Mouse (Mus musculus): Measurements from ENCODE around the gene Mtor.
A peak's percentile ranks its signal among the peaks of the same experiment; 100 is the strongest.

Mtor gene

DNA sequence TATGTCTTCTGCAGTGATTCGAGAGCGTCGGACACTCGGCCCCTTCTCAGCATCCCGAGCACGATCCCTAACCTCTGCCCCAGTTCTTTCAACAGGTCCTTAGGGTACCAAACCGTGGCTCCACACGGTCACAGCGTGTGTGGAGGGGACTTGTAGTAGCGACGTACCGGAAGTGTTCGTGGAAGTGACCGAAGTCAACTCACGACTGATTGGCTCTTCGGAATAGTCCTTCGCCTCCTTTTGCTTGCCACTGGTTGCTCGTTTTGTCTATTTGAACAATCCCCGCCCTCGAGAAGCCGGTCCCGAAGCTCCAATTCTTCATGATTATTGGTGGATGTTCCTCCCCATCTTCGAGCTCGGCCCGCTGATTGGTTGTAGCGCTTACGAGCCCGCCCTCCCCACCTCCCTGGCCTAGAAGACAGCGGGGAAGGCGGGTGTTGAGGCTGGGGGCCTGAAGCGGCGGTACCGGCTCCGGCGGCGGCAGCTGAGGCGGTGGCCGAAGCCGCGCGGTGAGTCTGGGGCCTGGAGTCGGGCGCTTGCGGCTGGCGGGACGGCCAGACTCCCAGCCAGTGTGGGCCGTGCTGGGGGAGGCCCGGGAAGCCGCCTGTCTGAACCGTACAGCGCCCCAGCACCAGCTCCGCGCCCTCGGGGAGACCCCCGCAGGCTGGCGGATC, at the start of gene Mtor:
Mtor (plus strand) TSS at position 433 of the 674 bp plus-strand sequence.
- peak; percentile 97 to 98 for DNase-seq

DNA sequence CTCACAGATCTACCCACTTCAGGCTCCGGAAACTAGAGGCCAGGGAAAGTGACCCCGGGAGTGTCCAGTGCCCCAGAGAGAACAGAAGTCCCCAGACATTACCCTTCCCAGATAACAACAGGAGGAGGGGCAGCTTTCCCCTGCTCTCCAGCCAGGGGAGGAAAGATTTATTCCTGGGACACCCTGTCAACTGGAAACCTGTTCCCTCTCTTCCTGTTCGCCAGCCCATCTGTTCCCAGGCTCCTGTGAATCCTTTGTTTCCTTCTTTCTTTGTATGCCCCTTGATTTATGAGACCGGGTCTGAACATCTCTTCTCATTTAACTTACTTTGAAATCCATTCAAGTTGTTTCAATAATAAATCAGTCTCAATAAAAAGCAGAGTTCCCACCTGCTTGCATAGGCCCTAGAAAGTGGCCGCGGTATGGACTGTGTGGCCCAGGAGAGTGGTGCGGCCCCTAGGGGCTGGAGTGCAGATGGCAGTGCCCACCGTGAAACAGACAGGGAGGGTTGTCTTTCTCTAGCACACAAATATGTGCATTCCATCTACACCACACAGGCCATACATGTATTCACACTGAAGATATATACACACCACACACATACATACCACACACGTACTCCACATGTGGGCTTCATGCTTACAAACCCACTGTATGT, 48.8 kb upstream of the Mtor start:
- DNase-seq = no peak

DNA sequence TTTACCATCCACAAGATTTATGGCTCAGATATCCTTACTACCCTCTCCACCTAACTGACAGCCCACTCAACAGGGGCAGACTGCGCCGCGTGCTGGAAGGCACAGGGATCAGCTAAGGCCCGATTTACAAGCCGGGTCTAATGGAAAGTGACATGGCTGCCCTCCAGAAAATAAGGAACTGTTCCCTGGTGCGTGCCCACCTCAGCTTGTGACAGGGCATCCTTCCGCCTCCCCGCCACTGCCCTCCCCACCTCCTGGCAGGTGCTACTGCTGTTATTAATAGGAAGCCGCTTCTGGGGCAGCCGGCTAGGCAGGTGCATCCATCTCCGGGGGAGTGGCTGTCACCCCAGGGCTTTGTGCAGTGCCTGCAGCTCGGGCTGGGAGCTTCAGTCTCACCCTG, 45.0 kb upstream of the Mtor start:
- DNase-seq = no peak

DNA sequence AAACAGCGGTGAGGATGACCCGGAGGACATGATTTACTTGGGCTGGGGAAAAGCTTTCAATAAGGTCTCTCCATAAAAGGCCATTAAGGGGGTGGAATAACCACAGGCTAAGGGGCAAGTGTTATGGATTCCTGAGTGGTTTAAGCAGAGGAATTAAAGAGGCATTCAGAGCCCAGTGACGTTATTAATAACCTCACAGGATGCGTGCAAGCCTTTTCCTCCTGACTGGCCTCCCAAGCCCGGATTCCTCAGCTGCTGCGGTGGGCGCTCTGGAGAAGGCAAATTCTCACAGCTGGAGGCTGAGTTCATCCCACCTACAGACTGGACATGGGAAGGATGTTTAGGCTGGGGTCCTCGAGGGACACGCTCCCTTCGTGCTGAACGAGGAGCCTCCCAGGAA, 43.7 kb upstream of the Mtor start:
- DNase-seq = no peak

DNA sequence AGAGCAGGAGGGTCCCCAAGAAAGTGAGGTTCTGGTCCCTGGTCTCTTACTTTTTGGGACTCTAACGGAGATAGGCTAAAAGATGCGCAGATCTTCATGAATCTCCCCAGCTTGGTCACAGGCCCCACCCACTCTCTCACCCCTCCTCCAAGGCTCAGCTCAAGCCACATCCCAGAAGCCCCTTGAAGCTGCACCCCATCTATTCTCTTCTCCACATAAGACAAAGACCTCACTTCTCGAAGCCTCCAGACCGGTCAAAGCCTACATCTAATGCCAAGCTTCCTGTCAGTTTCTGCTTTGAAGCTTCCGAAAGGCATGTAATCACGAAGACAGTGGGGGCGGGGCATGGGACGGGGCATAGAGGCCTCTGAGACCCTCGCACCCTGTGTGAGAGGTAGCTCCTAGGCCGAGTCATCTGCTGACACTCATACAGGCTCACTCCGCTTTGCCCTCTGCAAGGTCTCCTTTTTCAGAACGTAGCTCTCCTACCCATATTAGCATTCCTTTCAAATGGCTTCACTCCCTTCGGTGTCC, 43.1 kb upstream of the Mtor start:
- no peak for DNase-seq

DNA sequence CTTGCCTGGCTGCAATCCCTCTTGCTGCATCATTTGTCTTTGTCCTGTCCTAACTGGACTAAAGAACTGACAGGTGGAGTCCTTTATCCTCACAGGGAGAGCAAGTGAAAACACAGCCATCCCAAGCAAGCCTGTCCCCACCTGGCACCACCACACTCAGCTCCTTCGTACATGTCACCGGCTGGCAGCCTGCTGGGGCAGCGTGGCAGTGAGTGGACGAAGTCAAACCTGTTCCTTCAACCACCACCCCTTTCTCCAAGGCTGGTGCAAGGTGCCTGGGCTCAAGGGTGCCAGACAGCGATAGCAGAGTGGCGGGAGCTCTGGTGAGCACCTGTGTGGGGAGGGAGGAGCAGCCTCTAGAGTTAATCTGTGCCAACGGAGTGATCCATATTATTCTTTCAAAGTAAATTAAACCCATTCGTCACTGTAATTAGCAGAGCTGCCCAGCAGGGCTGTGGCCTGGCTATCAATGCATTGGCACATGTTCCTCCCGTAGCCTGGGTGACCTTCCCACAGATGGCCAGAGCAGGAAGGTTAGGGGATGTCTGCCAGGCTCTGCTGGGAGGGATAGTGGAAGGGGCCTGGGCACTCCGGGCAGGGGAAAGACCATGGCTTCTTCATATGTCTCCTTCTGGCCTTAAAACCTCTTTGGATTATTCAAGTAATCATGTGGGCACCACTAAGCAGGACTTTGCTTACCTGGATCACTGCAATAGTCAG, 40.0 kb upstream of the Mtor start:
- DNase-seq = no peak

DNA sequence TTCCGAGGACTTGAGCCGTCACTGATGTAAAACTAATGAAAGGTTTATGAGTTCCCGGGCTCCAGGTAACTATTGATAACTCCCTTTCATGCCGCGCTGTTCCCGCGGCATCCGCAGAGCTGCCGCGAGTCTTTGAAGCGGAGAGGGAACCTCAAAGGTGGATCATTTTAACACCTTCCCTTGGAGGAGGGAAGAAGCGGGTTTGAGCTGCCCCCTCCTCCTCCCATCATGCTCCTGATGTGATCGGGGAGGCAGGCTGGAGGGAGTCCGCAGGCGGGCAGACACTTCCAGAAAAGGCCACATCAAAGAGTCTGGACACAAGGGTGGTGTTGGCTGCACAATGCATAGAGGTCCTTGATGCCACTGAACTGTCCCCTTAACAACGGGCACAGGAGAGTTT, 32.8 kb upstream of the Mtor start:
- DNase-seq = no peak

DNA sequence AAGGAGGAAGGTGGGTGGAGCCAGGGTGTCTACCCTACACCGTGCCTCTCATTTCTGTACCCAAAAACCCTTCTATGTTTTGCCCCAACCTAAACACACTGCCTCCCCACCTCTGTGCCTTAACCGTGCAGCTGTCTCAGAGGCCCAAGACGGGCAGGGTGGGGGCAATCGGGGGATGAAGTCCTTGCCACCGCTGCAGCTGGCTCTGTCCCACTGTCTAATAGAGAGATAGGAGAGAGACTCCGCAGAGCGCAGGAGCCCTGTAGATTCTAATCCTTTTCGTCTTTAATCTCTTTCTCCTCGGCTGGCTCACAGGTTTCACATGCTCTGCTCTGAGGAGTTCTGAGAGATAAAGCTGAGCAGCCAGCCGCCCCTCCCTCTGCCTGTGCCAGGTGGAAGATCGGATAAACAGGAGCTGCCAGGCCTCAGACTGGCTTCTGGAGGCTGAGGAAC, 31.3 kb upstream of the Mtor start:
- no peak for DNase-seq

DNA sequence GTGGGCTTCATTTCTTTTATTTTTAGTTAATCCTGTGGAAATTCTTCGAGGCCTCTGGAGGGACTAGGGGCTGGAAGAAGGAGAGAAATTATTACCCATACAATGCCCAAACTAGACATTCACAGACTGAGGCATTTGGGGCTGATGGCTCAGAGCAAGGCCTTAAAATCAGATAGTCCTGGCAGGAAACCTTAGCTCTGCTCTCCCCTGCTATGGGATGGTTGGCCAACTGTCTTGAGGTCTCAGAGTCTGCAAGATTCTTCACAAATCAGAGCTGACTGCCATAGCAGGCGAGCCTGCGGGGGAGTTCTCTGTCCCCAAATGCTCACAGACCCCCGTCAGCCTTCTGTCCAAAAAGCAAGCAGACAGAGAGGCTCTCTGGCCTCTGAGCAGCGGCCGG, 30.9 kb upstream of the Mtor start:
- DNase-seq = no peak

DNA sequence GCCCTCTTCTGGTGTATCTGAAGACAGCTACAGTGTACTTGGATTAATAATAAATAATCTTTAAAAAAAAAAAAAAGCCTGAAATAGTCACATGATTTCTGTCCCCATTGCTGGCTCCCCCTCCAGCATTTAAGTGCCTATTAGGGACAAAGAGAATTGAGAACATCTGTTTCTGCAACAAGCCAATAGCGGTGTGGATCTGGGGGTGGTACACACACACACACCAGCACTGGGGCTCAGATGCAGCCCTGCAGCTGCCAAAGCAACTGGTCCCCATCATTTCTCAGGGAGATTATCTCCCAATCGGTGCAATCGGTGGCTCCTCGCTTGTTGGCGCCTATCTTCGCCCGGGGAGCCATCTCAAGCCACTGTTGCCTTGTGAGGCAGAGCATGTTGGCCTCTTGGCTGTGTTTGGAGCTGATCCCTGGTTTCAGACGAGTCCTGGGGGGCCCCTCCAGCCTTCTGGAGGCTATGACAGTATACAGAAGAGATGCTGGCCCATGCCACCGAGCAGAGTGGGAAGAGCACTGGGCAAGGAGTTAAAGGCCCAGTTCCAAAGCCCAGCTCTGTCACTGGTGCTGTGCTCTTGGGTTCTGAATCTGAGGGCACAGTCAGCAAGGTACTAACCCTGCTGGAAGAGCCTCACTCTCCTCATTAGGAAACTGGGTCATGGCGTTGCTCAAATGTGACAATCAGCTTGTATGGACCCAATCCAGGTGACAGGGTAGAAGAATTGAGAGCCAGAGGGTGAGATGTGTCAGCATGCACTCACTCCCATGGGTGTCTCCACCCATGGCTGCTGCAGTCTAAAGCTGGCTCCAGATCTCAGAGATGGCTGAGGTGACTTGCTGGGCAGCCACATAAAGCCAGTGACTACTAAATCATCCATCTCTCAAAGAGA, 21.2 kb upstream of the Mtor start:
- no peak for DNase-seq

DNA sequence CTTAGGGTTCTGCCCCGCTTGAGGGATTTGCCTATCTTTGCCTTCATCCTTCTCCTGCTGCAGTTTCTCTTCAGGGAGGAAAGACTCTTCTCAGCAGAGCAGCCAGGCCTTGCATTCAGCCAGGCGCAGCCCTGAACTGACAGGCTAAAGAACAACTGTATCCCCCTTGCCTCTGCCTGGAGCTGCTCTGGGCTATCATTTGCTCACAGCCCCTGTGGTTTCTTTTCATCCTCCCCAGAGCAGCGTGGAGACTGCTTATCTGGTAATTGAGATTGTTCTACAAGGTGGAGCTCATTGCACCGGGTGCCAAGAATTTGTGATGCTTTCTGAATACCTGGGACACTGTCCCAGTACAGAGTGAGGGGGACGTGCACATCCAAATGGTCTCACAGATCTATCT, 19.9 kb upstream of the Mtor start:
- no peak for DNase-seq

DNA sequence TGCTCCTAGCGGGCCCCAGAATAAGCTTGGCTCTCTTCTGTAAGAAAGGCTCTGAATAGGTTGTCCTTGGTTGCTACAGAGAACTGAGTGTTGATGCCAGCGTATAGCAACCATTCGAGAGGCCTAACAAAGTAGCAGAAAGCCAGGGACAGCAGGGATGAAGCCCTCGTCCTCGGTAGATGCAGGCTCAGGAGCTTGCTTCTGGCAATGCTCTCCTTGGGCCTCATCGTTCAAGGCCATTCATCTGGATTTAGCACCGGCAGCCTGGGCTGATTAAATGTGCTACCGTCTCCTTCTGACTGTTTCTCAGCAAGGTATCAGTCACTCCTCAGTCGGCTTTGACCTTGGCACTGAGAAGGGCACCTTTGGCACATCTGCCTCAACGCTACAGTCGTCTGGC, 19.3 kb upstream of the Mtor start:
- DNase-seq = no peak

DNA sequence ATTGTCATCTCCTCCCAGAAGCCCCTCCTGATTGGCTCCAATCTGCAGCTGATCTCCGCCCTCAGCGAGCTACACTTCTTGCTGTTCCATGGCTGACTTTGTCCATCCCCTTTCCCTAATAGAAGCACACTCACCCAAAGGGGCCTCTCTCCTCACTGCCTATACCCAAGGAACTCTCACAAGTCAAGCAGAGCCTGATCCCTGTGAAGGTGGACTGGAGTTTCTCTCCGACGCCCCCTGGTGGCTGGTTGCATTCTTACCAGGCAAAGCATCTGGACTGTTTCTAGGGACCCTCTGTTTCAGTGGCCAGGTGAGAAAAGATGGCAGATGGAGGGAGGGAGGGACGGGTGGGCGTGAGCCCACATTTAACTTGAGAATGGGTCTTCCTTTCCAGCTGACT, 18.7 kb upstream of the Mtor start:
- DNase-seq = peak; percentile 26 to 40

DNA sequence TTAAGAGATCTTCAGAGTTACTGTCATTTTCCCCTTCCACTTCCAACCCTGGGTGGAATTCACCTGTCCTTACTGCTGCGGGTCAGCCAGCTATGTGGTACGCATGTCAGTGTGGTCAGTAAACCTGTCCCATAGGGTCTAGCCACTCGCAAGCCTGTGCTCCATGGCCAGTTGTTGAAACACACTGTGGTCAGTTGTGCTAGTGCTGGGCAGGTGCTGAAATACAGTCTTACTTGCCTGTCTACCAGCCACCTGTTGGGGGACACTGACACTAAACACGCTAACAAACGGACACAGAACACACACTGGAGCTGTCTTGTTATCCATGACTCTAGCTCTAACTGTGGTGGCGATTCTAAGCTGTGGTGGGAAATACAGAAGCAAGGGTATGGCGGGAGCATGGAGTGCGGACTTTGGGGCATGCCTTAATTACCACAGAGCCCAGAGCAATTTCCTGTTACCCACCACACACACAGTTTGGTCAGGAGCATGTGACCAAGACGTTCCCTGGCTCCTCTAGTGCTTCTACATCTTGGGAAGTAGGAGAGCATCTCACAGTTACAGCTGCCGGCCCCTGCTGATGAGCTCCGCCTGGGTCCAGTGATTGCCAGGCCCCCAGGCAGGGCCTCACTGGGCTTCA, 17.4 kb upstream of the Mtor start:
- DNase-seq = no peak

DNA sequence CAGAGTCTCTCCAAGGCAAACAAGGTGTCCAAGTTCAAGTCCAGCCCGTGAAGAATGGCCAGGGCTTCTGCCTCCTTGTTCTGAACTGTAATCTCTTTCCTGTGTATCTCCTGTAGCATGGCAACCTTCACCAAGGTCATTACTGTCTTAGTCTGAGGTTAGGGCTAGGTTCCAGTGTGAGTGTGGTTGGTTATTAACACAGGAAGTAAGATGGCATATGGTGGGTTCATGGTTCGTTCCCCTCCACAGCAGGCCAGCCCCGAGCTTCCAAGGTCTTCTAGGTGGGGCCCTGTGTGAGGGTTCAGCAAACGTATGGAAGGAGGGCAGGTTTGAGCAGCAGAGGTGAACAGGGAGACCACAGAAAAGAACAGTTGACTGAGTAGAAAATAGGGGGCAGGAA, 15.9 kb upstream of the Mtor start:
- no peak for DNase-seq

DNA sequence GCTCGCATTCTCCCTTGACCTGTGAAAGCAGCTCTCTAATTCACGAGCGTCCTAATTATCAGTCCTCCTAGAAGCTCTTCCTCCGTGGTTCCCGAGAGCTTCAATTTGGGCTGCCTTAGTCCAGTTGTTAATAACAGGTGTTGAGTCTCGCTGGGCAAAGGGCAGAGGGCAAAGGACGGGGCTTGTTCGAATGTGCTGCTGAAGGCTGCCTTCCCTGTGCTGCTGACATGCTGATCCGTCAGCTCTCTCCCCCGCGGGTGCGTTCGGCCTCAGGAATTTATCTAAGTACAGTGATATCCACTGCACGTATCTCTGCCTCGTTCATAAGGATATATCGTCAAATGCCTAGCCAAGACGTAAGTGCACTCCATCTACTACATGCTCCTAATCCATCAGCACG, 15.1 kb upstream of the Mtor start:
- no peak for DNase-seq

DNA sequence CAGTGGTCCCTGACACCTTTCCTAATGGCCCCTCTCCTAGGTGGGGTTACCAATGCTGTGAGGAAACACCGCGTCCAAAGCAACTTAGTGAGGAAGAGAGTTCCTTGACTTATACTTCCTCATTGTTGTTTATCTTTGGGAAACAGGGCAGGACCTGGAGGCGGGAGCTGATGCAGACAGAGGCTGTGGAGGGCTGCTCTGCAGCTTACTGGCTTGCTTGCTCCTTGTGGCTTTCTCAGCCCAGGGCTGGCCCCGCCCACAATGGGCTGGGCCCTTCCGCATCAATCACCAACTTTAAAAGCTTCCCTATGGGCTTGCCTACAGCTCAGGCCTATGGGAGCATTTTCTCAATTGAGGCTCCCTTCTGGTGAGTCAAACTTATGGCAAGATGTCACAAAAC, 14.6 kb upstream of the Mtor start:
- no peak for DNase-seq

DNA sequence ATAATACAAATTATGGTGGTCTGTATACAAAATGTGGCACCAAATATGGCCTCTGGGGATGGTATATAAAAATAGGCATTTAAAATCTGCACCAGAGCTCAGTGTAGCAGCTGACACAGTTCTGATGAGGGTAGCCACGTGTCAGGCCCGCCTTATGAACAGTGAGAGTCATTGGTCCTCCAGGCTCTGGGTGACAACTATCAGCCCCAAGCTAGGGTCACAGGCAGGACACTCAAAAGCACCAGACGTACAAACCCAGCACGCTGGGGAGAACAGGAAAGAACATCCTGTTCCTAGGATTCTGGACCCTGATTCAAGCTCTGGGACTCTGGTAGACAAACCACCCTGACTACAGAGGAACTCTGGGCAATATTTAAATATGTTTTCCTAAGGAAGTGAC, 13.9 kb upstream of the Mtor start:
- no peak for DNase-seq

DNA sequence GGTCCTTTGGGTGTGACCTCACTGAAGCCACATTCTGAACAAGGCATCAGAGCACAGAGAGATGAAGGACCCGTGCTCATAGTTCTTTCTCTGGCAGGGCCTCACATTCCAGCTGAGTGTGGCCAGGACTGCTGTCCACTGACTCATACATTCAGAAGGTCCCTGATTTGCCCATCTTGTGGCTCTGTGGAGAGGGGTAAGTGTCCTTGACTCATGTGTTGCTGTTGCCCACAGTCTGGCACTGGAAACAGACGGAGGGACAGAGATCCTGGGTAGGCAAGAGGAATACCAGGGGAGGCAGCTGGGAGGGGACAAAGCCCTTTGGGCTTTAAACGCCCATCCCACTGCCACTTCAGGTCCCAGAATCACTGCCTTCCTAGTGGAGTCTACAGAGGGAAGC, 13.3 kb upstream of the Mtor start:
- no peak for DNase-seq

DNA sequence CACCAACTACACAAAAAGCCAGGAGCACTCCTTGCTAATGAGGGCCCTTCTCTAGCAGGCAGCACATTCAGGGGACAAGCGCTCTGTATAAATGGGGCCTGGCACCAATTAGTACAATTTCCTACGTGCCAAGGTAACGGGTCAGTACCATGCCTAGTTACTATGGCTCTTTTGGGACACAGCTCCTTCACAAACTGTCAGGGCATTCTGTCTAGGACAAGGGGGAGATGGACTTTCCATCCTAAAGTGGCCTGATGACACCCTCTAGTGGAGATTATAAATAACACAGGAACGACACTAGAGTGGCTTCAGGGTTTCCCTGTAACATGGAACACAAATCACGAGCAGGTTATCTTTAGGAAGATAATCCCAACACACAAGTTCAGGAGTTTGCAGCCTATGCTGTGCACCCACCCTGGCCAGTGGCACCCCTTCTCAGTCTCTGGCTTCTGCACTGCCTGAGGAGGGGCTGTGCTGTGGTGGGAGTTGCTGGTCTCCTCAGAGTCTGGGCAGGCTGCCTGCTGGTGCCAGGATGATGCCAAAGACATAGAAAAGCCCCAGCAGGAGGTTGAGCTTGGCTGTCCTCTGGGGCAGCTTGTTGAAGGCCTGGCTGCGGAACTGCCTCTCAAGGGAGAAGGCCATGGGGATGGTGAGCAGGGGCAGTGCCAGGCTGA, 12.6 kb upstream of the Mtor start:
- DNase-seq = no peak

DNA sequence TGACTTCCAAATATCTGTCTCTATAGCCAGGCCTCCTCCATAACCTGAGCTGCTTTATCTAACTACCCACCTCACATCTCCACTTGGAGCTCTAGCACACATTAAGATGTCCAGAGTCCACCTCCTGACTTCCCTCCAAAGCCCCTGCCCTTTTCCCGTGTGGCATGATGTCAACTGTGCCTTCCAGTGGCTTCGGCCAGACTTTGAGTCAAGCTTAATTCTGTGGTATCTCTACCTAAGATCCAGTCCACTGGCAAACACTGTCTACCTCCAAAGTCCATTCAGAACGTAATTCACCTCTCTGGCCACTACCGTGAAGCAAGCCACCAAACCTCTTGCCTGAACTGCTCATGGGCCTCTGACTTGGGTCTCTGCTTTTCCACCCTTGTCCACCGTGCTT, 6.5 kb upstream of the Mtor start:
- no peak for DNase-seq

DNA sequence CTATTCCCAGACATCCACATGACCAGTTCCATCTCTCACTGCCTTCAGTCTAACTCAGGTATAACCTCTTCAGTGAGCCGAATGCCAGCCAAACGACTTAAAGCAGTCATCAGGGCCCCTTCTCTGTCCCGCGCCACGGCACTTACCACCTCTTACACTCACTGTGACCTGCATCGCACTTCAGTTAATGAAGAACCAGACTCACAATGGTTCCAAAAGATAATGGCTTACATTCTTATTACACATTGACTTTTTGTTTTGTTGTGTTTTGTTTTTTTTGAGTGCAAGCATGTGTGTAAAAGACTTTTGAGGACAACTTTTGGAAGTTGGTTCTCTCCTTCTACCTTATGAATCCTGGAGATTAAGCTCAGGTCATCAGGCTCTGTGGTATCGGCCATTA, 5.8 kb upstream of the Mtor start:
- no peak for DNase-seq

Data from lung, adult 18-20 months (tissue).